Mouse (Mus musculus) MEL (cell line): ENCODE measurements at regions not wholly inside any gene's neighbourhood (a gene's known extent, or its start where the extent isn't known, plus 50 kb on each side); places are given as distances from the start of the nearest gene placed in this dataset.

Experiments
- DNase-seq: peaks from one replicate; pipeline ENCODE4 v3.0.0; 2011; ENCODE audit warnings: low read depth, low spot score
- H3K27ac ChIP-seq: 2 replicates; pipeline ENCODE4 v1.5.1; 2012; ENCODE audit warnings: low read depth, mild to moderate bottlenecking, control low read depth, low read length, moderate library complexity; ENCODE audit not compliant: control insufficient read depth
- H3K27me3 ChIP-seq, 2 experiments: fragments of 150-350 bp in 1 of 2; sonication (generic) in 1 of 2; 2 replicates each; pipeline ENCODE4 v1.6.1; 2012; ENCODE audit warnings: low read length in 2 of 2, mild to moderate bottlenecking in 2 of 2, improper control_type of control experiment in 1 of 2, moderate library complexity in 1 of 2; ENCODE audit not compliant: insufficient read depth in 2 of 2, control insufficient read depth in 1 of 2
- H3K36me3 ChIP-seq, 2 experiments: 2 replicates each; pipeline ENCODE4 v1.6.1; 2012 to 2014; ENCODE audit warnings: low read length in 2 of 2, improper control_type of control experiment in 1 of 2, inconsistent platforms in 1 of 2, mild to moderate bottlenecking in 1 of 2; ENCODE audit not compliant: insufficient read depth in 2 of 2, control insufficient read depth in 1 of 2
- H3K4me1 ChIP-seq, 2 experiments: fragments of 150-350 bp in 1 of 2; sonication (generic) in 1 of 2; 2 replicates each; pipeline ENCODE4 v1.6.1; 2012; ENCODE audit warnings: low read length in 2 of 2, improper control_type of control experiment in 1 of 2, mild to moderate bottlenecking in 1 of 2; ENCODE audit not compliant: insufficient read depth in 2 of 2, control insufficient read depth in 1 of 2
- H3K4me3 ChIP-seq, 2 experiments: fragments of 150-350 bp in 1 of 2; sonication (generic) in 1 of 2; 2 replicates each; pipeline ENCODE4 v1.5.1; 2012; ENCODE audit warnings: low read depth in 2 of 2, low read length in 2 of 2, mild to moderate bottlenecking in 2 of 2, moderate library complexity in 2 of 2, control low read depth in 1 of 2, improper control_type of control experiment in 1 of 2; ENCODE audit not compliant: control insufficient read depth in 1 of 2, insufficient read depth in 1 of 2
- H3K79me2 ChIP-seq: 2 replicates; pipeline ENCODE4 v1.6.1; 2012; ENCODE audit warnings: mild to moderate bottlenecking, low read length, moderate library complexity; ENCODE audit not compliant: control insufficient read depth, poor library complexity, insufficient read depth
- H3K9ac ChIP-seq: 2 replicates; pipeline ENCODE4 v1.6.1; 2012; ENCODE audit warnings: low read depth, mild to moderate bottlenecking, control low read depth, low read length, moderate library complexity; ENCODE audit not compliant: control insufficient read depth, poor library complexity, severe bottlenecking
- H3K9me3 ChIP-seq: fragments of 150-350 bp; sonication (generic); replicated peaks from 2 replicates; pipeline ENCODE4 v1.6.1; 2012; ENCODE audit warnings: mild to moderate bottlenecking, low read length, improper control_type of control experiment, moderate library complexity; ENCODE audit not compliant: insufficient read depth
- BHLHE40 ChIP-seq: IDR thresholded peaks from 2 replicates; pipeline ENCODE4 v1.6.1; 2012; ENCODE audit warnings: low read depth, mild to moderate bottlenecking, inconsistent platforms, low read length, improper control_type of control experiment, borderline replicate concordance
- CTCF ChIP-seq, 3 experiments: IDR thresholded peaks in 2 of 3; conservative IDR thresholded peaks in 1 of 3; 2 replicates each; pipeline ENCODE4 v1.5.1; 2011 to 2012; ENCODE audit warnings: low read length in 3 of 3, low read depth in 2 of 3, mild to moderate bottlenecking in 2 of 3, improper control_type of control experiment in 1 of 3, inconsistent platforms in 1 of 3, mixed read lengths in 1 of 3, moderate library complexity in 1 of 3; ENCODE audit not compliant: control insufficient read depth in 1 of 3, insufficient read depth in 1 of 3, poor library complexity in 1 of 3, severe bottlenecking in 1 of 3
- E2F4 ChIP-seq: IDR thresholded peaks from 2 replicates; pipeline ENCODE4 v1.6.1; 2011; ENCODE audit warnings: low read depth, low read length, improper control_type of control experiment, borderline replicate concordance
- ELF1 ChIP-seq: IDR thresholded peaks from 2 replicates; pipeline ENCODE4 v1.6.1; 2014; ENCODE audit warnings: low read depth, mild to moderate bottlenecking, inconsistent platforms, low read length, improper control_type of control experiment, moderate library complexity
- GABPA ChIP-seq: IDR thresholded peaks from 2 replicates; pipeline ENCODE4 v1.6.1; 2012; ENCODE audit warnings: low read depth, mild to moderate bottlenecking, inconsistent platforms, low read length, improper control_type of control experiment, moderate library complexity
- GATA1 ChIP-seq: IDR thresholded peaks from 2 replicates; pipeline ENCODE4 v1.6.1; 2011; ENCODE audit warnings: low read depth, low read length, improper control_type of control experiment
- JUND ChIP-seq: IDR thresholded peaks from 2 replicates; pipeline ENCODE4 v1.6.1; 2011; ENCODE audit warnings: low read depth, mild to moderate bottlenecking, improper control_type of control experiment, low read length
- KAT2A ChIP-seq: conservative IDR thresholded peaks from 2 replicates; pipeline ENCODE4 v1.6.1; 2012; ENCODE audit warnings: low read depth, low read length, improper control_type of control experiment, inconsistent platforms
- MAX ChIP-seq: IDR thresholded peaks from 2 replicates; pipeline ENCODE4 v1.6.1; 2011; ENCODE audit warnings: low read length, improper control_type of control experiment
- MAZ ChIP-seq: IDR thresholded peaks from 2 replicates; pipeline ENCODE4 v1.6.1; 2012; ENCODE audit warnings: low read depth, mild to moderate bottlenecking, inconsistent platforms, low read length, improper control_type of control experiment
- MXI1 ChIP-seq: IDR thresholded peaks from 2 replicates; pipeline ENCODE4 v1.6.1; 2011; ENCODE audit warnings: mild to moderate bottlenecking, low read depth, low read length, improper control_type of control experiment
- POLR2A ChIP-seq, 2 experiments: IDR thresholded peaks; 2 replicates each; pipeline ENCODE4 v1.6.1; 2011 to 2012; ENCODE audit warnings: low read length in 2 of 2, mild to moderate bottlenecking in 2 of 2, control low read depth in 1 of 2, improper control_type of control experiment in 1 of 2, low read depth in 1 of 2, moderate library complexity in 1 of 2; ENCODE audit not compliant: control insufficient read depth in 1 of 2, insufficient read depth in 1 of 2, poor library complexity in 1 of 2
- POLR2AphosphoS2 ChIP-seq: IDR thresholded peaks from 2 replicates; pipeline ENCODE4 v1.6.1; 2011; ENCODE audit warnings: low read length, improper control_type of control experiment
- POLR2AphosphoS5 ChIP-seq: IDR thresholded peaks from 2 replicates; pipeline ENCODE4 v1.6.1; 2012; ENCODE audit warnings: low read depth, borderline replicate concordance, mild to moderate bottlenecking, inconsistent platforms, low read length, moderate library complexity, mixed read lengths
- RAD21 ChIP-seq: IDR thresholded peaks from 2 replicates; pipeline ENCODE4 v1.6.1; 2011; ENCODE audit warnings: mild to moderate bottlenecking, low read depth, low read length, improper control_type of control experiment
- RCOR1 ChIP-seq: IDR thresholded peaks from 2 replicates; pipeline ENCODE4 v1.6.1; 2012; ENCODE audit warnings: low read depth, mild to moderate bottlenecking, inconsistent platforms, low read length, improper control_type of control experiment
- SMC3 ChIP-seq: IDR thresholded peaks from 2 replicates; pipeline ENCODE4 v1.6.1; 2011; ENCODE audit warnings: low read depth, low read length, improper control_type of control experiment
- TCF12 ChIP-seq: IDR thresholded peaks from 2 replicates; pipeline ENCODE4 v1.6.1; 2014; ENCODE audit warnings: low read depth, mild to moderate bottlenecking, inconsistent platforms, low read length, improper control_type of control experiment, moderate library complexity
- ZNF384 ChIP-seq: IDR thresholded peaks from 2 replicates; pipeline ENCODE4 v1.6.1; 2012; ENCODE audit warnings: low read depth, mild to moderate bottlenecking, inconsistent platforms, low read length, improper control_type of control experiment

- H3K36me3 ChIP-seq = no peaks in the 10 kb centered on the region
- no peaks in the 10 kb centered on the region for H3K4me1 ChIP-seq
- no peak overlapping the region for H3K4me3 ChIP-seq
- H3K9ac ChIP-seq = no peak overlapping the region
- TF ChIP-seq ELF1 (no peak), MAX (no peak)
- no peak overlapping the region for H3K27ac ChIP-seq
- H3K9me3 ChIP-seq = no peaks in the 10 kb centered on the region
- H3K27me3 ChIP-seq = no peaks in the 10 kb centered on the region
- no peak for DNase-seq
- H3K79me2 ChIP-seq = no peaks in the 10 kb centered on the region
Observed at GRCm38 (mm10) chr2:160421216-160421911, 54.5 kb upstream of the Mafb start.

- no peaks in the 10 kb centered on the region for H3K36me3 ChIP-seq
- peak; percentile 10 for DNase-seq
- TF ChIP-seq RCOR1 (no peak), BHLHE40 (no peak), ZNF384 (no peak), KAT2A (no peak), MAX (no peak), E2F4 (no peak), RAD21 (no peak), CTCF (IDR thresholded peaks at IDR 0.05 in 2 of 3, conservative IDR thresholded peaks at IDR 0.05 in 1 of 3; ENCODE audit: control insufficient read depth in 1 of 3, insufficient read depth in 1 of 3, low read depth in 2 of 3, low read length in 3 of 3, poor library complexity in 1 of 3, severe bottlenecking in 1 of 3) (no peak), SMC3 (no peak), GABPA (no peak), GATA1 (no peak), MAZ (no peak), MXI1 (no peak), POLR2AphosphoS2 (no peak)
- no peak overlapping the region for H3K4me3 ChIP-seq
- no peaks in the 10 kb centered on the region for H3K9me3 ChIP-seq
- no peak overlapping the region for H3K27ac ChIP-seq
- H3K4me1 ChIP-seq = no peaks in the 10 kb centered on the region
- H3K9ac ChIP-seq = no peak overlapping the region
- no peaks in the 10 kb centered on the region for H3K27me3 ChIP-seq
- H3K79me2 ChIP-seq = no peaks in the 10 kb centered on the region
Observed at GRCm38 (mm10) chr2:160424491-160424890, 57.6 kb upstream of the Mafb start.

GRCm38 (mm10) chr2:160427431-160427830 is 60.6 kb upstream of the Mafb start:
- no peak for TF ChIP-seq ZNF384
- no peak for TF ChIP-seq CTCF (IDR thresholded peaks at IDR 0.05 in 2 of 3, conservative IDR thresholded peaks at IDR 0.05 in 1 of 3; ENCODE audit: control insufficient read depth in 1 of 3, insufficient read depth in 1 of 3, low read depth in 2 of 3, low read length in 3 of 3, poor library complexity in 1 of 3, severe bottlenecking in 1 of 3)
- no peak for TF ChIP-seq POLR2AphosphoS5
- TF ChIP-seq TCF12 = no peak
- no peak for TF ChIP-seq GABPA
- no peak for TF ChIP-seq JUND
- no peak for TF ChIP-seq POLR2A (IDR thresholded peaks at IDR 0.05; ENCODE audit: control insufficient read depth in 1 of 2, insufficient read depth in 1 of 2, low read depth in 1 of 2, low read length in 2 of 2, poor library complexity in 1 of 2)
- Histone ChIP-seq H3K9ac (no peak overlapping the region), H3K9me3 (no peaks in the 10 kb centered on the region), H3K4me1 (no peaks in the 10 kb centered on the region), H3K4me3 (no peak overlapping the region), H3K79me2 (no peaks in the 10 kb centered on the region), H3K27ac (no peak overlapping the region), H3K27me3 (no peaks in the 10 kb centered on the region), H3K36me3 (no peaks in the 10 kb centered on the region)
- no peak for DNase-seq
